Comparison of ENCODE assay signal across 20 mouse cellular contexts in the genomic region with DNA sequence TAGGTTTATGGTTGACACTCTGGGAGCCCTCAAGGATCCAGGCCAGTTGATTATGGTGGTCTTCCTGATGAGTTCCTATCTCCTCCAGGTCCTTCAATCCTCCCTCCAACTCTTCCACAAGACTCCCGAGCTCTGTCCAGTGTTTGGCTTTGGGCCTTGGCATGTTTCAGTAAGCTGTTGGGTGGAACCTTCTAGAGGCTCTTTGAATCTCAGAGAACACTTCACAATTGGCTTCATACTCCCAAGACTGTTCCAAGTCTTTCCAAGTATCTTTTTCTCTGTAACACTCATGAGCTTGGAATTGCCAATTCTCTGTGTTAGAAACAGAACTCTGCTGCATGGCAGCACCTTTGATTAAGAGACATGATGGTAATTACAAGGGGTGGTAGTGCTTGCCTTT. TPM values are rescaled to one million over a fixed set of nuclear protein-coding genes. Genes with fewer than 3 reads are reported as not detected.
DNase-seq lines count a peak whose midpoint lies in the region; ATAC-seq lines count a peak whose summit lies in the region.
"Had no signal": no experiment of that assay in that cellular context is flagged by ENCODE, and none has a peak within 500 bp of the region (broad histone marks: within the 10 kb centered on the region; RNA-seq: fewer than 3 reads in every experiment).

No protein-coding gene starts in this region.

- no peak for DNase-seq in frontal cortex, postnatal 36 days (ENCODE audit: low spot score in 2 of 2)
- peak; percentile 32 to 50 for DNase-seq in heart, adult 9 months (ENCODE audit: low spot score in 2 of 2)
- no peak for DNase-seq in heart, adult 11 months
- DNase-seq in urinary bladder, postnatal 14 days (ENCODE audit: low spot score), result peak; percentile 28
- no peak for DNase-seq in urinary bladder, adult 2 months (ENCODE audit: low spot score)
- DNase-seq: adrenal gland, postnatal 10 days; cerebellum, adult 8-10 months; cerebellum, postnatal 25 days; gastrocnemius, postnatal 36 days; kidney, adult 8-10 months; kidney, postnatal 4 days; layer of hippocampus, postnatal 36 days; liver, embryonic 13.5 days; lung, embryonic 14.5 days; right cerebral cortex, postnatal 14 days had no signal

- 0 out of 2 replicates have a peak, but pooled peaks have one; percentile 24 for ATAC-seq in frontal cortex, adult (ENCODE audit: low TSS enrichment)
- ATAC-seq in granulocyte monocyte progenitor cell, adult 5-6 weeks (replicated peaks; ENCODE audit: poor library complexity, severe bottlenecking), result no peak
- ATAC-seq: forebrain, embryonic 14.5 days; intestine, embryonic 16.5 days; midbrain, embryonic 15.5 days had no signal

RNA-seq across cellular contexts. Expression of a gene that starts 39.3 kb away (rescaled TPM):
- polyA plus RNA-seq in urinary bladder, adult 2 months (2012; rRNA removed), result 22.2 and 23.5 TPM in 2 replicates
- total RNA-seq in granulocyte monocyte progenitor cell, adult 5-6 weeks (2014; fragmentation: Nextera tagmentation), result 49.8 and 58.1 TPM in 2 replicates
- total RNA-seq in granulocyte monocyte progenitor cell, adult 5-6 weeks (2017), result 55.8 and 65.4 TPM in 2 replicates

RNA-seq across cellular contexts. Expression of a gene that starts 39.4 kb away (rescaled TPM):
- 20.8 and 21.1 TPM in 2 replicates for polyA plus RNA-seq in urinary bladder, adult 2 months (2012; rRNA removed)
- 25.2 and 33.8 TPM in 2 replicates for total RNA-seq in granulocyte monocyte progenitor cell, adult 5-6 weeks (2014; fragmentation: Nextera tagmentation)
- total RNA-seq in granulocyte monocyte progenitor cell, adult 5-6 weeks (2017), result 22.0 and 25.1 TPM in 2 replicates

Comparison
In these comparisons a context has a peak if more than half of its experiments do, and no peak if none do; other contexts are left out.
1. DNase-seq: peak in heart, adult 9 months (2 of 2) and urinary bladder, postnatal 14 days (single experiment); none in frontal cortex, postnatal 36 days (0 of 2), heart, adult 11 months (single experiment) and urinary bladder, adult 2 months (single experiment).